Comparison of ENCODE assay signal across 8 mouse cellular contexts in the genomic region with DNA sequence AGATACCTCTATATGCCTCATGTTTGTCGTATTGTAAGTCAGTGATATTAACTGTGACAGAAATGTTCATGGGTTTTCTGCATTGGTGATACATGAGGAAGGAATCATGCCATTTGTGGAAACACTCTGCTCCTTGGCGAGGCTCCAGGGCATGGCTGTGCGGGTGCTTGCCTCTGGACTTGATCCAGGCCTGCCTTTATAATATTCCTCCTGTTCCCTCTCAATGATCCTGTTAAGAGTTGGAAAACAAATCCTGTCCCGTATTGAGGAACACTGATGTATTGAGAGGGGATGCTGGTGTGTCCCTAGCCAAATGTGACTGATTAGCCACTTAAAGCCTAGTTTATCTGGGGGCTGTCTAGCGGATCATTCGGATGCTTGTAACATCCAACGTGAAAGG. TPM values are rescaled to one million over a fixed set of nuclear protein-coding genes. Genes with fewer than 3 reads are reported as not detected.
DNase-seq lines count a peak whose midpoint lies in the region; ATAC-seq and TF ChIP-seq lines count a peak whose summit lies in the region.

No protein-coding gene starts in this region.

- no peak overlapping the region for H3K4me2 ChIP-seq in kidney, embryonic 16.5 days (replicated peaks; ENCODE audit: low read depth, low read length)
- H3K4me2 ChIP-seq in heart, embryonic 14.5 days (ENCODE audit: low read length) = peak overlapping the region; percentile 43

- peak; percentile 23 for DNase-seq in adrenal gland, postnatal 25 days
- DNase-seq in adrenal gland, adult 8-10 months = no peak
- peak; percentile 7 for DNase-seq in kidney, adult 2 months
- DNase-seq in Muller cell, postnatal 12 days (ENCODE audit: inconsistent ontology term) = peak; percentile 36
- no peak for DNase-seq in spleen, postnatal 14 days (ENCODE audit: low spot score in 2 of 2)

- H3K9ac ChIP-seq in kidney, embryonic 16.5 days (replicated peaks; ENCODE audit: low read length) = no peak overlapping the region
- H3K9ac ChIP-seq in heart, embryonic 14.5 days (ENCODE audit: low read length) = 0 out of 2 replicates have a peak overlapping the region, but pooled peaks have one; percentile 32

- no peak overlapping the region for H3K4me3 ChIP-seq in kidney, adult 2 months (ENCODE audit: insufficient read depth, low read depth, low read length)
- H3K4me3 ChIP-seq in kidney, embryonic 16.5 days (ENCODE audit: low read length) = no peak overlapping the region
- no peak overlapping the region; a peak in 1 of 4 replicates for H3K4me3 ChIP-seq in heart, embryonic 14.5 days (ENCODE audit: control insufficient read depth in 1 of 2, insufficient read depth in 1 of 2, low read depth in 1 of 2, low read length in 2 of 2)

- H3K4me1 ChIP-seq in kidney, adult 2 months (ENCODE audit: control insufficient read depth, insufficient read depth, low read length) = no peaks in the 10 kb centered on the region
- H3K4me1 ChIP-seq in kidney, embryonic 16.5 days (ENCODE audit: insufficient read depth, low read length) = no peaks in the 10 kb centered on the region
- H3K4me1 ChIP-seq in heart, embryonic 14.5 days (ENCODE audit: control insufficient read depth in 2 of 2, insufficient read depth in 2 of 2, low read length in 2 of 2) = peaks cover 0 to 12% of the 10 kb centered on the region in 2 experiments; a peak in 1 of 4 replicates

- TF ChIP-seq CTCF in kidney, adult 2 months (conservative IDR thresholded peaks at IDR 0.05; ENCODE audit: insufficient read depth, insufficient read length, low read depth, low read length) = no peak

- no peak for ATAC-seq in kidney, embryonic 16.5 days (ENCODE audit: low FRiP score, low TSS enrichment)
- no peak for ATAC-seq in heart, embryonic 14.5 days (ENCODE audit: insufficient number of reproducible peaks, insufficient read depth, low FRiP score, low read depth)
- ATAC-seq in erythroid progenitor cell, adult 5-6 weeks (replicated peaks; ENCODE audit: low FRiP score, poor library complexity, severe bottlenecking) = no peak

- H3K27me3 ChIP-seq in kidney, adult 2 months (replicated peaks; ENCODE audit: control insufficient read depth, insufficient read depth, low read length) = no peaks in the 10 kb centered on the region
- no peaks in the 10 kb centered on the region for H3K27me3 ChIP-seq in kidney, embryonic 16.5 days (ENCODE audit: insufficient read depth, low read length)
- H3K27me3 ChIP-seq in heart, embryonic 14.5 days (ENCODE audit: control insufficient read depth, insufficient read depth, low read length) = no peaks in the 10 kb centered on the region

- 62% methylated on average over 7 of the region's 7 CpGs for WGBS in kidney, adult 2 months
- WGBS in kidney, embryonic 16.5 days = 75% methylated on average over 7 of the region's 7 CpGs
- WGBS in heart, embryonic 14.5 days = 27% methylated on average over 7 of the region's 7 CpGs

- H3K9me3 ChIP-seq in kidney, embryonic 16.5 days (ENCODE audit: low read length) = no peaks in the 10 kb centered on the region
- no peaks in the 10 kb centered on the region for H3K9me3 ChIP-seq in heart, embryonic 14.5 days (ENCODE audit: control insufficient read depth, low read length)

- H3K27ac ChIP-seq in kidney, adult 2 months (ENCODE audit: insufficient read depth, low read depth, low read length) = no peak overlapping the region
- no peak overlapping the region for H3K27ac ChIP-seq in kidney, embryonic 16.5 days (ENCODE audit: low read length)
- peak overlapping the region; percentile 64 to 84; a peak in 3 of 4 replicates for H3K27ac ChIP-seq in heart, embryonic 14.5 days (replicated peaks in 1 of 2; ENCODE audit: control insufficient read depth in 1 of 2, insufficient read depth in 1 of 2, low read depth in 2 of 2, low read length in 2 of 2)

- TF ChIP-seq POLR2A in kidney, adult 2 months (IDR thresholded peaks at IDR 0.05; ENCODE audit: low read depth, low read length) = no peak

- H3K36me3 ChIP-seq in kidney, adult 2 months (ENCODE audit: control insufficient read depth, insufficient read depth, low read length) = no peaks in the 10 kb centered on the region
- peaks cover 4% of the 10 kb centered on the region; the same call in 1 of the 2 replicates for H3K36me3 ChIP-seq in kidney, embryonic 16.5 days (ENCODE audit: insufficient read depth, low read length)
- peaks cover 26% of the 10 kb centered on the region for H3K36me3 ChIP-seq in heart, embryonic 14.5 days (ENCODE audit: control insufficient read depth, insufficient read depth, low read length)

RNA-seq across cellular contexts. Expression of gene Epha7, which starts 11.7 kb away (rescaled TPM):
- total RNA-seq in adrenal gland, postnatal 25 days (2021) = 2.0 and 3.4 TPM in 2 replicates
- total RNA-seq in adrenal gland, adult 8-10 months (2022) = 1 to 10 TPM; 2.8 to 5.9 (median 4.2) TPM
- 0.77 and 0.83 TPM in 2 replicates for polyA plus RNA-seq in kidney, adult 2 months (2012; rRNA removed)
- 37.6 and 43.6 TPM in 2 replicates for polyA plus RNA-seq in kidney, embryonic 16.5 days (2015; fragmentation: Nextera tagmentation; extraction: Ambion mirVana)
- polyA plus RNA-seq in heart, embryonic 14.5 days (2014; fragmentation: Nextera tagmentation; extraction: Ambion mirVana) = 33.5 and 36.6 TPM in 2 replicates
- under 0.01 and 4.7 TPM in 2 replicates for total RNA-seq in erythroid progenitor cell, adult 5-6 weeks (2015; ENCODE audit: low replicate concordance)
- not detected in 2 replicates for total RNA-seq in erythroid progenitor cell, adult 5-6 weeks (2017; ENCODE audit: low replicate concordance)

Comparison
In these comparisons a context has a peak if more than half of its experiments do, and no peak if none do; other contexts are left out.
1. DNase-seq: peak in adrenal gland, postnatal 25 days (single experiment), kidney, adult 2 months (single experiment) and Muller cell, postnatal 12 days (single experiment); none in adrenal gland, adult 8-10 months (single experiment) and spleen, postnatal 14 days (0 of 2).
2. H3K27ac ChIP-seq: peak in heart, embryonic 14.5 days (2 of 2); none in kidney, adult 2 months (single experiment) and kidney, embryonic 16.5 days (single experiment).